Mouse (Mus musculus): ENCODE measurements at regions not wholly inside any gene's neighbourhood (a gene's known extent, or its start where the extent isn't known, plus 50 kb on each side); places are given as distances from the start of the nearest gene placed in this dataset.

- no peak for TF ChIP-seq TAL1 (IDR thresholded peaks at IDR 0.05; ENCODE audit: low read length)
- TF ChIP-seq ELF1 (IDR thresholded peaks at IDR 0.05; ENCODE audit: low read depth, low read length): no peak
- no peak for TF ChIP-seq TCF12 (IDR thresholded peaks at IDR 0.05; ENCODE audit: low read depth, low read length)
- no peak for TF ChIP-seq USF2 (IDR thresholded peaks at IDR 0.05; ENCODE audit: borderline replicate concordance in 1 of 2, insufficient read depth in 1 of 2, low read depth in 1 of 2, low read length in 2 of 2)
Observed at GRCm38 (mm10) chr2:170207878-170208277, 60.0 kb upstream of the Zfp217 start (continued).

GRCm38 (mm10) chr2:170207395-170207794 is 59.5 kb upstream of the Zfp217 start:
- DNase-seq (ENCODE audit: low read depth, low spot score): no peak

GRCm38 (mm10) chr2:170206870-170207269 is 59.0 kb upstream of the Zfp217 start:
- Histone ChIP-seq H3K27me3 (ENCODE audit: control insufficient read depth in 1 of 2, insufficient read depth in 2 of 2, low read length in 2 of 2) (no peaks in the 10 kb centered on the region), H3K79me2 (ENCODE audit: control insufficient read depth, insufficient read depth, low read length, poor library complexity) (peaks cover 2% of the 10 kb centered on the region; the same call in 1 of the 2 replicates), H3K4me1 (ENCODE audit: control insufficient read depth in 1 of 2, insufficient read depth in 2 of 2, low read length in 2 of 2) (peaks cover 0 to 13% of the 10 kb centered on the region in 2 experiments; a peak in 2 of 4 replicates), H3K9ac (ENCODE audit: control insufficient read depth, low read depth, low read length, poor library complexity, severe bottlenecking) (peak overlapping the region; percentile 39), H3K36me3 (ENCODE audit: control insufficient read depth in 1 of 2, insufficient read depth in 2 of 2, low read length in 2 of 2) (peaks cover 0 to 10% of the 10 kb centered on the region in 2 experiments; a peak in 2 of 4 replicates), H3K27ac (ENCODE audit: control insufficient read depth, low read depth, low read length) (peak overlapping the region; percentile 100), H3K4me3 (ENCODE audit: control insufficient read depth in 1 of 2, insufficient read depth in 1 of 2, low read depth in 2 of 2, low read length in 2 of 2) (peak overlapping the region in 1 of 2 experiments; percentile 28; a peak in 2 of 4 replicates), H3K9me3 (replicated peaks; ENCODE audit: insufficient read depth, low read length) (no peaks in the 10 kb centered on the region)
- TF ChIP-seq KAT2A (conservative IDR thresholded peaks at IDR 0.05; ENCODE audit: low read depth, low read length): no peak
- TF ChIP-seq CHD1 (IDR thresholded peaks at IDR 0.05; ENCODE audit: low read depth, low read length): no peak
- no peak for TF ChIP-seq E2F4 (IDR thresholded peaks at IDR 0.05; ENCODE audit: borderline replicate concordance, low read depth, low read length)
- TF ChIP-seq ZKSCAN1 (IDR thresholded peaks at IDR 0.05; ENCODE audit: low read depth, low read length): no peak
- no peak for TF ChIP-seq MYB (IDR thresholded peaks at IDR 0.05; ENCODE audit: low read depth, low read length)
- no peak for TF ChIP-seq ZC3H11A (IDR thresholded peaks at IDR 0.05; ENCODE audit: low read depth, low read length)
- no peak; the same call in 1 of the 2 replicates for TF ChIP-seq NELFE (IDR thresholded peaks at IDR 0.05; ENCODE audit: low read depth, low read length)
- no peak for TF ChIP-seq TAL1 (IDR thresholded peaks at IDR 0.05; ENCODE audit: low read length)
- TF ChIP-seq TCF12 (IDR thresholded peaks at IDR 0.05; ENCODE audit: low read depth, low read length): no peak
- TF ChIP-seq SMC3 (IDR thresholded peaks at IDR 0.05; ENCODE audit: low read depth, low read length): no peak
- no peak for DNase-seq (ENCODE audit: low read depth, low spot score)

More at GRCm38 (mm10) chr2:170207395-170207794, 59.5 kb upstream of the Zfp217 start:
- Histone ChIP-seq H3K9ac (ENCODE audit: control insufficient read depth, low read depth, low read length, poor library complexity, severe bottlenecking) (no peak overlapping the region), H3K36me3 (ENCODE audit: control insufficient read depth in 1 of 2, insufficient read depth in 2 of 2, low read length in 2 of 2) (peaks cover 0 to 7% of the 10 kb centered on the region in 2 experiments; a peak in 2 of 4 replicates), H3K9me3 (replicated peaks; ENCODE audit: insufficient read depth, low read length) (no peaks in the 10 kb centered on the region), H3K4me1 (ENCODE audit: control insufficient read depth in 1 of 2, insufficient read depth in 2 of 2, low read length in 2 of 2) (peaks cover 0 to 10% of the 10 kb centered on the region in 2 experiments; a peak in 2 of 4 replicates), H3K79me2 (ENCODE audit: control insufficient read depth, insufficient read depth, low read length, poor library complexity) (peaks cover 2% of the 10 kb centered on the region; the same call in 1 of the 2 replicates), H3K27me3 (ENCODE audit: control insufficient read depth in 1 of 2, insufficient read depth in 2 of 2, low read length in 2 of 2) (no peaks in the 10 kb centered on the region), H3K4me3 (ENCODE audit: control insufficient read depth in 1 of 2, insufficient read depth in 1 of 2, low read depth in 2 of 2, low read length in 2 of 2) (no peak overlapping the region), H3K27ac (ENCODE audit: control insufficient read depth, low read depth, low read length) (no peak overlapping the region)
- TF ChIP-seq EP300 (IDR thresholded peaks at IDR 0.05; ENCODE audit: low read depth in 1 of 2, low read length in 2 of 2): no peak
- no peak for TF ChIP-seq MEF2A (IDR thresholded peaks at IDR 0.05; ENCODE audit: extremely low read depth, insufficient replicate concordance, low read depth, low read length, poor library complexity, severe bottlenecking)
- TF ChIP-seq UBTF (IDR thresholded peaks at IDR 0.05; ENCODE audit: borderline replicate concordance, insufficient read depth, low read depth, low read length): no peak
- TF ChIP-seq MYC (IDR thresholded peaks at IDR 0.05; ENCODE audit: low read depth, low read length): no peak
- no peak for TF ChIP-seq MAX (IDR thresholded peaks at IDR 0.05; ENCODE audit: low read length)
- no peak for TF ChIP-seq USF2 (IDR thresholded peaks at IDR 0.05; ENCODE audit: borderline replicate concordance in 1 of 2, insufficient read depth in 1 of 2, low read depth in 1 of 2, low read length in 2 of 2)
- no peak for TF ChIP-seq GABPA (IDR thresholded peaks at IDR 0.05; ENCODE audit: low read depth, low read length)
- no peak for TF ChIP-seq ZC3H11A (IDR thresholded peaks at IDR 0.05; ENCODE audit: low read depth, low read length)
- TF ChIP-seq E2F4 (IDR thresholded peaks at IDR 0.05; ENCODE audit: borderline replicate concordance, low read depth, low read length): no peak
- TF ChIP-seq GATA1 (IDR thresholded peaks at IDR 0.05; ENCODE audit: low read depth, low read length): no peak
- TF ChIP-seq POLR2AphosphoS2 (IDR thresholded peaks at IDR 0.05; ENCODE audit: low read length): no peak
- TF ChIP-seq KAT2A (conservative IDR thresholded peaks at IDR 0.05; ENCODE audit: low read depth, low read length): no peak
- no peak for TF ChIP-seq SIN3A (IDR thresholded peaks at IDR 0.05; ENCODE audit: low read length)
- no peak for TF ChIP-seq TBP (IDR thresholded peaks at IDR 0.05; ENCODE audit: low read depth, low read length)
- TF ChIP-seq ELF1 (IDR thresholded peaks at IDR 0.05; ENCODE audit: low read depth, low read length): no peak
- TF ChIP-seq USF1 (IDR thresholded peaks at IDR 0.05; ENCODE audit: low read depth, low read length): no peak

Measured in MEL (cell line).